Mouse (Mus musculus): ENCODE data around the gene Fabp1. TPM values are rescaled to one million over a fixed set of nuclear protein-coding genes. Genes with fewer than 3 reads are reported as not detected.

The Fabp1 gene
- polyA plus RNA-seq, 1 experiment from 2014 or later, result not detected

- Histone ChIP-seq H3K4me2 (no peak overlapping the region), H3K27me3 (no peaks in the 10 kb centered on the region), H3K9me3 (no peaks in the 10 kb centered on the region), H3K9ac (no peak overlapping the region), H3K4me3 (replicated peaks) (no peak overlapping the region), H3K4me1 (no peaks in the 10 kb centered on the region), H3K27ac (no peak overlapping the region), H3K36me3 (replicated peaks) (no peaks in the 10 kb centered on the region)
- 89% methylated on average over 8 of the region's 8 CpGs for WGBS
- ATAC-seq (ENCODE audit: low FRiP score), result no peak
Observed at GRCm38 (mm10) chr6:71250951-71251350, 51.3 kb downstream of the Fabp1 start.

GRCm38 (mm10) chr6:71254456-71254855, 54.8 kb downstream of the Fabp1 start:
- Histone ChIP-seq H3K4me3 (replicated peaks) (no peak overlapping the region), H3K27ac (no peak overlapping the region), H3K4me1 (no peaks in the 10 kb centered on the region), H3K9me3 (no peaks in the 10 kb centered on the region), H3K27me3 (no peaks in the 10 kb centered on the region), H3K36me3 (replicated peaks) (no peaks in the 10 kb centered on the region), H3K4me2 (no peak overlapping the region), H3K9ac (no peak overlapping the region)
- no peak for ATAC-seq (ENCODE audit: low FRiP score)
- WGBS, result 96% methylated on average over 6 of the region's 6 CpGs

Other genes starting within 250 kb of the Fabp1 start
- gene Foxi3, start 243.3 kb upstream of the Fabp1 start, polyA plus RNA-seq (2016; fragmentation: Nextera tagmentation; extraction: Ambion mirVana), result 0.20 TPM in 1 of 2 replicates, not detected in the other
- gene Thnsl2, start 55.4 kb upstream of the Fabp1 start, polyA plus RNA-seq (2016; fragmentation: Nextera tagmentation; extraction: Ambion mirVana), result 3.3 and 3.4 TPM in 2 replicates
- gene Krcc1, start 71.8 kb downstream of the Fabp1 start, polyA plus RNA-seq (2016; fragmentation: Nextera tagmentation; extraction: Ambion mirVana), result 27.3 and 27.9 TPM in 2 replicates
- gene Smyd1, start 122.4 kb downstream of the Fabp1 start, polyA plus RNA-seq (2016; fragmentation: Nextera tagmentation; extraction: Ambion mirVana), result 0.18 TPM in 2 replicates
- not detected in 2 replicates for gene Cd8b1, start 123.0 kb downstream of the Fabp1 start, polyA plus RNA-seq (2016; fragmentation: Nextera tagmentation; extraction: Ambion mirVana)
- not detected in 2 replicates for gene Cd8a, start 173.6 kb downstream of the Fabp1 start, polyA plus RNA-seq (2016; fragmentation: Nextera tagmentation; extraction: Ambion mirVana)
- 11.0 and 13.8 TPM in 2 replicates for gene Rmnd5a, start 240.8 kb downstream of the Fabp1 start, polyA plus RNA-seq (2016; fragmentation: Nextera tagmentation; extraction: Ambion mirVana)